ENCODE assay signal across 25 mouse cellular contexts in genomic region chr9:13999358-13999757, GRCm38 (mm10).
DNase-seq lines count a peak whose midpoint lies in the region; ATAC-seq and TF ChIP-seq lines count a peak whose summit lies in the region.
"Had no signal": no experiment of that assay in that cellular context is flagged by ENCODE, and none has a peak within 500 bp of the region (broad histone marks: within the 10 kb centered on the region; RNA-seq: fewer than 3 reads in every experiment).

No protein-coding gene starts in this region.

- H3K4me3 ChIP-seq in hindbrain, embryonic 14.5 days (replicated peaks; ENCODE audit: low read length), result no peak overlapping the region
- no peak overlapping the region for H3K4me3 ChIP-seq in hindbrain, embryonic 12.5 days
- no peak overlapping the region for H3K4me3 ChIP-seq in midbrain, embryonic 16.5 days (ENCODE audit: low read depth, low read length)
- H3K4me3 ChIP-seq in midbrain, embryonic 13.5 days (replicated peaks), result no peak overlapping the region
- H3K4me3 ChIP-seq in embryonic fibroblast, embryonic 13.5 days (ENCODE audit: insufficient read depth, low read length), result no peak overlapping the region
- H3K4me3 ChIP-seq: heart, embryonic 13.5 days; limb, embryonic 10.5 days; limb, embryonic 15.5 days; liver, embryonic 13.5 days had no signal

- no peak overlapping the region for H3K4me2 ChIP-seq in hindbrain, embryonic 14.5 days (replicated peaks)
- no peak overlapping the region for H3K4me2 ChIP-seq in hindbrain, embryonic 12.5 days (replicated peaks)
- H3K4me2 ChIP-seq in midbrain, embryonic 16.5 days (ENCODE audit: low read length), result no peak overlapping the region
- H3K4me2 ChIP-seq in midbrain, embryonic 13.5 days (replicated peaks), result no peak overlapping the region
- H3K4me2 ChIP-seq: heart, embryonic 13.5 days; limb, embryonic 15.5 days; liver, embryonic 13.5 days had no signal

- 56% methylated on average over 4 of the region's 4 CpGs for WGBS in hindbrain, embryonic 14.5 days
- WGBS in hindbrain, embryonic 12.5 days, result 73% methylated on average over 4 of the region's 4 CpGs
- WGBS in midbrain, embryonic 16.5 days, result 46% methylated on average over 4 of the region's 4 CpGs
- WGBS in midbrain, embryonic 13.5 days, result 56% methylated on average over 4 of the region's 4 CpGs

- H3K27ac ChIP-seq in hindbrain, embryonic 14.5 days, result no peak overlapping the region
- H3K27ac ChIP-seq in hindbrain, embryonic 12.5 days, result no peak overlapping the region
- H3K27ac ChIP-seq in midbrain, embryonic 16.5 days (ENCODE audit: low read length), result no peak overlapping the region
- no peak overlapping the region for H3K27ac ChIP-seq in midbrain, embryonic 13.5 days
- H3K27ac ChIP-seq in embryonic fibroblast, embryonic 13.5 days (ENCODE audit: insufficient read depth, low read length), result 0 out of 2 replicates have a peak overlapping the region, but pooled peaks have one; percentile 31
- H3K27ac ChIP-seq: heart, embryonic 13.5 days; limb, embryonic 10.5 days; limb, embryonic 15.5 days; liver, embryonic 13.5 days; macrophage; stomach, postnatal 0 days had no signal

- H3K9ac ChIP-seq in hindbrain, embryonic 14.5 days, result no peak overlapping the region
- no peak overlapping the region for H3K9ac ChIP-seq in hindbrain, embryonic 12.5 days
- no peak overlapping the region for H3K9ac ChIP-seq in midbrain, embryonic 16.5 days (ENCODE audit: low read depth, low read length)
- H3K9ac ChIP-seq in midbrain, embryonic 13.5 days (replicated peaks), result no peak overlapping the region
- H3K9ac ChIP-seq: heart, embryonic 13.5 days; limb, embryonic 15.5 days; liver, embryonic 13.5 days had no signal

- no peaks in the 10 kb centered on the region for H3K27me3 ChIP-seq in hindbrain, embryonic 14.5 days (ENCODE audit: control insufficient read depth, insufficient read depth, low read length)
- H3K27me3 ChIP-seq in hindbrain, embryonic 12.5 days, result no peaks in the 10 kb centered on the region
- no peaks in the 10 kb centered on the region for H3K27me3 ChIP-seq in midbrain, embryonic 16.5 days (ENCODE audit: control insufficient read depth, insufficient read depth, low read depth, low read length)
- H3K27me3 ChIP-seq in midbrain, embryonic 13.5 days, result no peaks in the 10 kb centered on the region
- H3K27me3 ChIP-seq: limb, embryonic 15.5 days; liver, embryonic 13.5 days had no signal

- H3K4me1 ChIP-seq in hindbrain, embryonic 14.5 days (replicated peaks; ENCODE audit: control insufficient read depth, insufficient read depth, low read length), result no peaks in the 10 kb centered on the region
- no peaks in the 10 kb centered on the region for H3K4me1 ChIP-seq in hindbrain, embryonic 12.5 days
- H3K4me1 ChIP-seq in midbrain, embryonic 16.5 days (ENCODE audit: control insufficient read depth, insufficient read depth, low read length), result peaks cover 2% of the 10 kb centered on the region; the same call in 1 of the 2 replicates
- H3K4me1 ChIP-seq in midbrain, embryonic 13.5 days (replicated peaks), result 0 out of 2 replicates have a peak, but pooled peaks cover 3% of the 10 kb centered on the region
- no peaks in the 10 kb centered on the region for H3K4me1 ChIP-seq in embryonic fibroblast, embryonic 13.5 days (ENCODE audit: control insufficient read depth, insufficient read depth, low read length)
- H3K4me1 ChIP-seq: heart, embryonic 13.5 days; limb, embryonic 10.5 days; liver, embryonic 13.5 days had no signal

- TF ChIP-seq POLR2A in embryonic fibroblast, embryonic 13.5 days (IDR thresholded peaks at IDR 0.05; ENCODE audit: low read depth, low read length), result no peak

- no peak for TF ChIP-seq CTCF in embryonic fibroblast, embryonic 13.5 days (IDR thresholded peaks at IDR 0.05; ENCODE audit: borderline replicate concordance, insufficient read depth, low read length)

- DNase-seq in hindbrain, embryonic 14.5 days (ENCODE audit: low spot score), result peak; percentile 35
- peak; percentile 17 for DNase-seq in telencephalon, adult 2 months (ENCODE audit: low read depth, low spot score)
- DNase-seq in cerebellum, postnatal 4 days (ENCODE audit: low spot score in 2 of 2), result no peak
- DNase-seq: adrenal gland, postnatal 25 days; B cell, adult 2 months; cerebellum, adult 8-10 months; heart, postnatal 10 days; kidney, adult 11 months; kidney, postnatal 14 days; layer of hippocampus, adult 9-11 months; liver, embryonic 13.5 days; lung, adult 18-20 months; right cerebral cortex, postnatal 4 days; thymus, postnatal 4 days had no signal

- ATAC-seq in hindbrain, embryonic 14.5 days (ENCODE audit: low FRiP score), result no peak
- no peak for ATAC-seq in hindbrain, embryonic 12.5 days (ENCODE audit: low FRiP score)
- ATAC-seq in midbrain, embryonic 16.5 days, result 0 out of 2 replicates have a peak, but pooled peaks have one; percentile 32
- ATAC-seq in midbrain, embryonic 13.5 days, result no peak
- ATAC-seq: inflammation-experienced regulatory T-cells, adult 6 months; lung, postnatal 0 days had no signal

- H3K9me3 ChIP-seq in hindbrain, embryonic 14.5 days (ENCODE audit: control insufficient read depth, low read length), result no peaks in the 10 kb centered on the region
- no peaks in the 10 kb centered on the region for H3K9me3 ChIP-seq in hindbrain, embryonic 12.5 days (replicated peaks)
- H3K9me3 ChIP-seq in midbrain, embryonic 16.5 days (replicated peaks; ENCODE audit: control insufficient read depth, low read length, poor library complexity, severe bottlenecking), result no peaks in the 10 kb centered on the region
- no peaks in the 10 kb centered on the region for H3K9me3 ChIP-seq in midbrain, embryonic 13.5 days
- H3K9me3 ChIP-seq: heart, embryonic 13.5 days; limb, embryonic 10.5 days; limb, embryonic 15.5 days; liver, embryonic 13.5 days had no signal

- no peaks in the 10 kb centered on the region for H3K36me3 ChIP-seq in hindbrain, embryonic 14.5 days (replicated peaks; ENCODE audit: control insufficient read depth, insufficient read depth)
- no peaks in the 10 kb centered on the region for H3K36me3 ChIP-seq in hindbrain, embryonic 12.5 days
- no peaks in the 10 kb centered on the region for H3K36me3 ChIP-seq in midbrain, embryonic 16.5 days (ENCODE audit: control insufficient read depth, insufficient read depth, low read length)
- H3K36me3 ChIP-seq in midbrain, embryonic 13.5 days, result no peaks in the 10 kb centered on the region
- H3K36me3 ChIP-seq: heart, embryonic 13.5 days; limb, embryonic 10.5 days; limb, embryonic 15.5 days; liver, embryonic 13.5 days had no signal

Comparison
In these comparisons a context has a peak if more than half of its experiments do, and no peak if none do; other contexts are left out.
1. DNase-seq: peak in hindbrain, embryonic 14.5 days (single experiment) and telencephalon, adult 2 months (single experiment); none in cerebellum, postnatal 4 days (0 of 2).